Mouse (Mus musculus) G1E (cell line): Measurements from ENCODE around the gene Cdk6. TPM values are rescaled to one million over a fixed set of nuclear protein-coding genes. Genes with fewer than 3 reads are reported as not detected.

Experiments used
- ATAC-seq: 2 replicates; pipeline ENCODE4 v1.8.0; 2016; ENCODE audit warnings: mild to moderate bottlenecking; ENCODE audit not compliant: insufficient number of reproducible peaks, poor library complexity, low FRiP score, severe bottlenecking; ENCODE audit errors: extremely low read depth
- DNase-seq: peaks from one replicate; pipeline ENCODE4 v3.0.0; 2012; ENCODE audit warnings: low spot score
- H3K27me3 ChIP-seq: 2 replicates; pipeline ENCODE4 v1.6.1; 2012; ENCODE audit warnings: mild to moderate bottlenecking, low read length, inconsistent platforms; ENCODE audit not compliant: insufficient read depth
- H3K36me3 ChIP-seq: replicated peaks from 2 replicates; pipeline ENCODE3; 2012; ENCODE audit warnings: mild to moderate bottlenecking, inconsistent platforms
- H3K4me1 ChIP-seq: 2 replicates; pipeline ENCODE4 v1.6.1; 2012; ENCODE audit warnings: low read depth, low read length, inconsistent platforms, mixed read lengths; ENCODE audit not compliant: insufficient read depth
- H3K4me3 ChIP-seq: 2 replicates; pipeline ENCODE4 v1.5.1; 2012; ENCODE audit warnings: low read depth, mild to moderate bottlenecking, inconsistent platforms, low read length, moderate library complexity, mixed read lengths
- H3K9me3 ChIP-seq: replicated peaks from 2 replicates; pipeline ENCODE4 v1.6.1; 2012; ENCODE audit warnings: inconsistent platforms
- CTCF ChIP-seq: IDR thresholded peaks from 2 replicates; pipeline ENCODE4 v1.5.1; 2012; ENCODE audit warnings: low read depth, low read length, inconsistent platforms, mixed read lengths
- GATA1 ChIP-seq: IDR thresholded peaks from 2 replicates; pipeline ENCODE4 v1.6.1; 2012; ENCODE audit warnings: borderline replicate concordance, low read length, inconsistent platforms, mixed read lengths
- GATA2 ChIP-seq: IDR thresholded peaks from 2 replicates; pipeline ENCODE4 v1.6.1; 2012; ENCODE audit warnings: low read depth, low read length, inconsistent platforms, borderline replicate concordance
- POLR2AphosphoS5 ChIP-seq: IDR thresholded peaks from 2 replicates; pipeline ENCODE4 v1.6.1; 2012; ENCODE audit warnings: low read depth, low read length, inconsistent platforms; ENCODE audit not compliant: insufficient replicate concordance
- TAL1 ChIP-seq: conservative IDR thresholded peaks from 2 replicates; pipeline ENCODE4 v1.6.1; 2012; ENCODE audit warnings: low read depth, low read length, inconsistent platforms, mixed read lengths
- polyA plus RNA-seq: library from polyadenylated mRNA; stranded (reverse); fragments of >175 nt; gene quantifications from 2 replicates; pipeline ENCODE4 v1.2.3, GENCODE M21; 2012
- total RNA-seq, 2 experiments: library from RNA; stranded (forward) in 1 of 2; stranded (reverse) in 1 of 2; fragments of 200-1000 nt in 1 of 2; fragments of >200 nt in 1 of 2; fragmentation: Nextera tagmentation in 1 of 2; gene quantifications; 2 replicates each; pipeline ENCODE4 v1.2.3; 2014 to 2017

The Cdk6 gene
- total and polyA plus RNA-seq, 3 experiments, result 75.2 to 142 (median 114) TPM

DNA sequence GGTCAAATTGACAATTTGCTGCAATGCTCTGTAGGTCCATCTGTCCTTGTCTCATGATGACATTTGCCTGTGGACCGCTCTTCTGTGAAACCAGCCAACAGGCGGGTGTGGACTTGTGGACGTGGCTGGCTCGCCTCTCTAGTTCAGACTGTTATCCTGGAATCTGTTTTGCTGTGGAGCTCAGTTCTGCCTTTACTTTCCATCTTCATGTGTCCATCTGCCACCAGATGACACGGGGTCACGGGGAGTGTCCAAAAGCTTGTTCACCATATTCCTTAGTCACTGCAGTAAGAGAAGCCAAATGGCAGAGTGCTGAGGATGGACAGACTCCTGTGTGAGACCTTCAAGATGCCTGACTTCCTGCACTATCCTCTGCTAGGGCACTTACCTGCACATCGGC, 52.9 kb downstream of the Cdk6 start:
- no peak for ATAC-seq
- Histone ChIP-seq H3K36me3 (peaks cover 87% of the 10 kb centered on the region), H3K9me3 (no peaks in the 10 kb centered on the region), H3K4me3 (no peak overlapping the region), H3K4me1 (peaks cover 32% of the 10 kb centered on the region), H3K27me3 (no peaks in the 10 kb centered on the region)
- TF ChIP-seq CTCF (no peak), TAL1 (no peak), POLR2AphosphoS5 (no peak), GATA1 (no peak), GATA2 (no peak)
- DNase-seq, result no peak

DNA sequence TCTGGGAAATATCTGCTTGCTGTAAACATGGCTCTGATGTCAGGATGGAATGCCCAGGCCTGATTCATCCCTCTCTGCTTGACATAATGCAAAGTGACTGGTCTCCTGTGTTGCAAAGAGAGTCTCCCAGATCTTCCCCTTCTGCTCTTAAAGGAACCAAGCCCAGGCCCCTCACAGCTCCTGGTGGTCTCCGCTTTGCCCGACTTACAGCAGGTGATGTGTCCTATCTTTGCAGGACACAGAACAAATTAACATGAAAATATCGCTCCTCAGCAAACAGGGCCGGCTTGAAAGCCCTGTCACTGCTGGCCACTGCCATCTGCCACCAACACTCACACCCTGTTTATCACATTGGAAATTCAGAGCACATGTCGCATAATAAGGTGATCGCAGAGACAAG, 53.7 kb downstream of the Cdk6 start:
- no peaks in the 10 kb centered on the region for H3K27me3 ChIP-seq
- peaks cover 90% of the 10 kb centered on the region for H3K36me3 ChIP-seq
- no peak for DNase-seq
- ATAC-seq, result no peak
- H3K4me3 ChIP-seq, result no peak overlapping the region
- no peaks in the 10 kb centered on the region for H3K9me3 ChIP-seq
- TF ChIP-seq CTCF, result no peak
- no peak for TF ChIP-seq GATA1
- TF ChIP-seq POLR2AphosphoS5, result no peak
- no peak for TF ChIP-seq GATA2
- no peak for TF ChIP-seq TAL1
- peaks cover 37% of the 10 kb centered on the region for H3K4me1 ChIP-seq

DNA sequence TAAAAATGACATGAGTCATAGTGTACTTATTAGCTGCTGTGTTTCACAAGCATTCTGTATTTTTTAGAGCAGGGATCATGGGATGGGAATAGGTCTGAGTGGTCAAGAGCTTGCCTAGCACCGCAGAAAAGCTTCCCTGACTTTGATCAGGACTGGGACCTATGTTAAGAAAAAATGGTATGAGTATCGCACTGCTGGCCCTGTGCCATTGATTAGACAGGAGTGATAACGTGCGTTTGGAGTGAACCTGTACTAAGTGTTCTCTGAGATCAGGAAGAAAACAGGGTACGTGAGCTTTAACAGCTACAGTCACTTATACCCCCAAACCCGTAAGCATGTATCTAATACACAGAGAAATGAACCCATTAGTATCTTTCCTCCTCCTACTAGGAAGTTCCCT, 54.9 kb downstream of the Cdk6 start:
- DNase-seq, result no peak
- no peak for TF ChIP-seq POLR2AphosphoS5
- TF ChIP-seq TAL1, result no peak
- no peak for TF ChIP-seq GATA2
- TF ChIP-seq CTCF, result no peak
- no peak for TF ChIP-seq GATA1
- Histone ChIP-seq H3K9me3 (no peaks in the 10 kb centered on the region), H3K36me3 (peaks cover 82% of the 10 kb centered on the region), H3K27me3 (no peaks in the 10 kb centered on the region), H3K4me3 (no peak overlapping the region), H3K4me1 (peaks cover 33% of the 10 kb centered on the region)
- ATAC-seq, result no peak

DNA sequence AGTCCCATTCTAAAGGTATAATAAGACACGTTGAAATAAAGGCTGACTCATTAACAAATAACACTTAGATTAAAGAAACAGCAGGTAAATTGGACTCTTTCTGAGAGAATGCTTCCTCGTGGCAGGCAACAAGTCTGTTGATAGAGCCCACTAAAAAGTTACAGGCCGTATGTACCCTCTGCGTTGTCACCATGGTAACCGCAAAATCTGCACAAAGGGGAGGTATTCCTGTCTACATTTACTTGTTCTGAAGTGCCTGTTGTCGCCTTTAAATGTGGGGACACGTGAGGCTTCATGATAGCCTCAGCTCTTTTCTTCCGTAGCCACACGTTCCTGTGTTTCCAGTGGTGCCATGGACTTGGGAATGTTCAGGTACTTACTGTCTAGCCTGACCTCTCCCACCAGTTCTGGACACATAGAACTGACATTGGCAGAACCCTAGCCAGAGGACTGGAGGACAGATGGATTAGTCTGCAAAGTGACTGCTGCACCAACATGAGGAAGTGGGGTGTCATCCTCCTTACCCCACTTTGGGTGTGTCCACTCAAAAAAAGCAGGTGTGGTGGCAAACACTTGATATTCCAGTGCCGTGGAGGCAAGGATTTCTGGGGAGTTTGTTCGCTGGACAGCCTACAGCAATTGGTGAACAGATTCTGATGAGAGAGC, 55.8 kb downstream of the Cdk6 start:
- ATAC-seq, result no peak
- H3K36me3 ChIP-seq, result peaks cover 74% of the 10 kb centered on the region
- no peaks in the 10 kb centered on the region for H3K9me3 ChIP-seq

DNA sequence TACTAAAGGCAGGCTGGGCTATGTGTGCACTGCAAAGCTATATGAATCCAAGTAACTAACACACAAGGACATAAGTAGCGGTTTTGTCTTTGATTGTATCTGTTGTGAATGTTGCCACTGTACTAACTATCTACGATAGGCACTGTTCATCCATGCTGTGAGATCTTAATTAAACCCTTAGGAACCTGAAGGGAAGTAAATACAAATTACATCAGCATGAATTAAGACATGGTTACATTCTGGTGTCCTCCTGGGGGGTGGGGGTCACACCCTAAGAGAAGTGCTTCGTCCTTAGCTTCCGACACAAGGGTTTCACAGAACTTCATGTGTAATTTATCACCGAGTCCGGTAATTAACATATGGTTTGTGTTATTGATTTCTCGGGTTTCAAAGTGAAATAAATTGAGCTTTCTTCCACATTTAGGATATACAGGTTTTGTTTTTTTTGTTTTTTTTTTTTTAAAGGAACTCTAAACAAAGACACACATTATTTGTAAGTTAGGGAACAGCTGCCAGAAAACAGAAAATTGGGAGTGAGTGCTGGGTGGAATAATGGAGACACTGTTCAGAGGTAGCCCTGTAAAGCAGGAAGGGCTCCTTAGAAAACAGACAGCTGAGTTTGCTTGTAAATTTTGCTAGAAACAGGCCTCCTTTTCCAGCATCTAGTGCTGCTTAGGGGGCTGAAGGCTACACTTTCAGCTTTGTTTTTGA, 58.7 kb downstream of the Cdk6 start:
- Histone ChIP-seq H3K36me3 (peaks cover 58% of the 10 kb centered on the region), H3K4me1 (peaks cover 25% of the 10 kb centered on the region), H3K9me3 (no peaks in the 10 kb centered on the region), H3K4me3 (no peak overlapping the region), H3K27me3 (no peaks in the 10 kb centered on the region)
- no peak for DNase-seq
- no peak for ATAC-seq
- TF ChIP-seq GATA2 (no peak), TAL1 (no peak), GATA1 (no peak), CTCF (no peak), POLR2AphosphoS5 (no peak)

More for the DNA sequence above, 55.8 kb downstream of the Cdk6 start:
- Histone ChIP-seq H3K4me3 (no peak overlapping the region), H3K27me3 (no peaks in the 10 kb centered on the region), H3K4me1 (peaks cover 31% of the 10 kb centered on the region)
- TF ChIP-seq GATA1 (no peak), CTCF (no peak), GATA2 (no peak), POLR2AphosphoS5 (no peak), TAL1 (no peak)
- DNase-seq, result no peak

DNA sequence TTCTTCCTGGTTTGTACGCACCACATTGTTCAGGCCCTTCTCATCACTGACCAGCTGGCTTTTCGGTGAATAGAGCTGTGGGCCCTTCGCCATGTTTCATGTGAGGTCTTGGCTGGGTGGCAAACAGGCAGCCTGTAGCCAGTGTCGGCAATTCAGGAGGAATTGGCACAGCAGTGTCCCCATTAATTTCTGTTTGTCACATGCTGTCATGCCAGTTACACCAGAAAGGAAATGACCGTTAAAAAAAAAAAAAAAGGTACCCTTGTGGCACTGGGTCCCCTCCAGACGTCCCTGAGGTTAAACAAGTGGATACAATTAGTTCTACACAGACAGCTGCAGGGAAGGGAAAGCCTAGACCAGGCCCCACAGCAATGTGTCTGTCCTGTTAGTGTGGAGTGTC, 63.8 kb downstream of the Cdk6 start:
- Histone ChIP-seq H3K4me3 (no peak overlapping the region), H3K36me3 (peaks cover 35% of the 10 kb centered on the region), H3K4me1 (peaks cover 8% of the 10 kb centered on the region; the same call in 1 of the 2 replicates), H3K27me3 (no peaks in the 10 kb centered on the region), H3K9me3 (no peaks in the 10 kb centered on the region)
- no peak for ATAC-seq
- DNase-seq, result no peak
- TF ChIP-seq POLR2AphosphoS5 (no peak), TAL1 (no peak), GATA1 (no peak), CTCF (no peak), GATA2 (no peak)
